Mouse (Mus musculus) E14TG2a.4 (cell line): Measurements from ENCODE around the gene Basp1.

Experiments
- CTCF ChIP-seq: conservative IDR thresholded peaks from 2 replicates; pipeline ENCODE4 v1.5.1; 2014; ENCODE audit warnings: low read length
- POU5F1 ChIP-seq: IDR thresholded peaks from 2 replicates; pipeline ENCODE4 v1.6.1; 2014; ENCODE audit warnings: low read length, borderline replicate concordance

- TF ChIP-seq CTCF (no peak), POU5F1 (no peak)
Observed at GRCm38 (mm10) chr15:25412761-25413261, 753 bp downstream of the Basp1 start.
